Mouse (Mus musculus) embryo, embryonic 11.5 days (tissue): ENCODE data around the gene Tmem40.
A peak's percentile ranks its signal among the peaks of the same experiment; 100 is the strongest.

Source experiments
- DNase-seq: peaks from one replicate; pipeline ENCODE4 v3.0.0-alpha.2; 2012; ENCODE audit warnings: low read depth, low spot score

Tmem40 gene

GRCm38 (mm10) chr6:115761995-115762756 lies at the start of gene Tmem40:
TSS of gene Tmem40 (minus strand) at chr6:115762410.
- DNase-seq, result no peak

- no peak for DNase-seq
Observed at GRCm38 (mm10) chr6:115811606-115812005, 49.4 kb upstream of the Tmem40 start.

GRCm38 (mm10) chr6:115808488-115809231 lies 46.5 kb upstream of the Tmem40 start, which contains the start of gene Rpl32:
TSS of gene Rpl32 (minus strand) at chr6:115808747.
- DNase-seq, result peak; percentile 81

GRCm38 (mm10) chr6:115808196-115808487 lies 45.9 kb upstream of the Tmem40 start:
- DNase-seq, result no peak

GRCm38 (mm10) chr6:115807464-115808195 lies 45.4 kb upstream of the Tmem40 start:
- no peak for DNase-seq

GRCm38 (mm10) chr6:115804432-115805192 lies 42.4 kb upstream of the Tmem40 start:
- DNase-seq, result no peak

- peak; percentile 52 for DNase-seq
Observed at GRCm38 (mm10) chr6:115803541-115804382, 41.6 kb upstream of the Tmem40 start.

GRCm38 (mm10) chr6:115801811-115802210 lies 39.6 kb upstream of the Tmem40 start:
- DNase-seq, result no peak

- DNase-seq, result no peak
Observed at GRCm38 (mm10) chr6:115792691-115793215, 30.5 kb upstream of the Tmem40 start.

- no peak for DNase-seq
Observed at GRCm38 (mm10) chr6:115791842-115792686, 29.9 kb upstream of the Tmem40 start.

- DNase-seq, result no peak
Observed at GRCm38 (mm10) chr6:115791016-115791415, 28.8 kb upstream of the Tmem40 start.

GRCm38 (mm10) chr6:115782781-115783180 lies 20.6 kb upstream of the Tmem40 start:
- DNase-seq, result no peak

- DNase-seq, result no peak
Observed at GRCm38 (mm10) chr6:115776363-115776762, 14.2 kb upstream of the Tmem40 start.

GRCm38 (mm10) chr6:115775838-115776237 lies 13.6 kb upstream of the Tmem40 start:
- DNase-seq, result no peak

- DNase-seq, result peak; percentile 71
Observed at GRCm38 (mm10) chr6:115774501-115774921, 12.3 kb upstream of the Tmem40 start, which contains the start of gene Cand2. TSS of gene Cand2 (plus strand) at chr6:115774538.

GRCm38 (mm10) chr6:115773966-115774413 lies 11.8 kb upstream of the Tmem40 start:
- DNase-seq, result peak; percentile 63

GRCm38 (mm10) chr6:115772604-115773003 lies 10.4 kb upstream of the Tmem40 start:
- no peak for DNase-seq

- no peak for DNase-seq
Observed at GRCm38 (mm10) chr6:115772201-115772600, 10.0 kb upstream of the Tmem40 start.

GRCm38 (mm10) chr6:115770852-115771251 lies 8.6 kb upstream of the Tmem40 start:
- no peak for DNase-seq
